Mouse (Mus musculus) fat pad, adult 2 months (tissue): Measurements from ENCODE around the gene Vmn2r70.

Source experiments
- DNase-seq: peaks from one replicate; pipeline ENCODE4 v3.0.0-alpha.2; 2011; ENCODE audit warnings: low read depth, low spot score; ENCODE audit errors: extremely low read depth

Gene Vmn2r70

DNA sequence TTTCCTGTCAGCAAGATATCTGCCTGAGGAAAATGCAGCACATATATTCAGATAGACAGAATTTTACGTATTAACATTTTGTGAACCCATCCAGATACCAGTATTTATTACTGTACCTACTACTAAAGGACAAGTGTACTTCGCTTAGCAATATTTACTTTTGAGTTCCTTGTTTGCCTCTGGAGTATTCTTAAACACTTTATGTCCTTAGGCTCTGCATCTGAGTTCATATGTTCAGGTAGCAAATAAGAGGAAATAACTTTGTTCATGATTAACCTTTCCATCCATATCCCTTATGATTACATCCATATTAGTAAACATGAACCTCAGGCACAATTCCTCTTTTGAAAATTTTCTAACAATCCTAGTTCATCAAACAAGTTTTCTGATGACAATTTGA, at the start of gene Vmn2r70:
Vmn2r70 (minus strand) TSS at position 101 of the 400 bp plus-strand sequence.
- DNase-seq, result no peak

DNA sequence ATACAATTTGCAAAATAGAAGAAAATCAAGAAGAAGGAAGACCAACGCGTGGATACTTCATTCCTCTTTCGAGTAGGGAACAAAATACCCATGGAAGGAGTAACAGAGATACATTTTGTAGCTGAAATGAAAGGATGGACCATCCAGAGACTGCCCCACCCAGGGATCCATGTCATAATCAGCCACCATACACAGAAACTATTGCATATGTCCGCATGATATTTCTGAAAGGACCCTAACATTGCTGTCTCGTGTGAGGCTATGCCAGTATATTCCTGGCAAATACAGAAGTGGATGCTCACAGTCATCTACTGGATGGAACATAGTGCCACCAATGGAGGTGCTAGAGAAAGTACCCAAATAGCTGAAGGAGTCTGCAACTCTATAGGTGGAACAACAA, 6.2 kb downstream of the Vmn2r70 start, which contains the start of gene Vmn2r71:
Vmn2r71 (plus strand) TSS at position 301 of the 400 bp plus-strand sequence.
- DNase-seq, result no peak

DNA sequence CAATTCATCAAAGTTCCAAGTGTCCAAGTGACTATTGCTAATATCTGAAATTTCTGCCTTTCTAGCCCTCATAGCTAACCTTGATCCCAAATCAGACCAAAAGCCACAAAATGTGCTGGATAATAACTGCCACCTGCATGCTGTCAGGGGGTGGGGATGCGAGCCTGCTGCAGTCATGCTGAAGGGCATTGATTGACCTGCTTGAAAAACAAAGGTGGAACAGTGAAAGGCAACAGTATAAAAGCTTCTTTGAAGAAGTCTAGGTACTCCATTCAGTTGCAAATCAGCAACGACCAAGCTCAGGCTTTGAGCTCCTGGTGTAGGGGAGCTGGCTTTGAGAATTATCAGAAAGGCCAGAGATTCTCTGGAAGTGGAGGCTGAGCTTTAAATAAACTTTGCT, 25.9 kb downstream of the Vmn2r70 start:
- DNase-seq, result no peak

DNA sequence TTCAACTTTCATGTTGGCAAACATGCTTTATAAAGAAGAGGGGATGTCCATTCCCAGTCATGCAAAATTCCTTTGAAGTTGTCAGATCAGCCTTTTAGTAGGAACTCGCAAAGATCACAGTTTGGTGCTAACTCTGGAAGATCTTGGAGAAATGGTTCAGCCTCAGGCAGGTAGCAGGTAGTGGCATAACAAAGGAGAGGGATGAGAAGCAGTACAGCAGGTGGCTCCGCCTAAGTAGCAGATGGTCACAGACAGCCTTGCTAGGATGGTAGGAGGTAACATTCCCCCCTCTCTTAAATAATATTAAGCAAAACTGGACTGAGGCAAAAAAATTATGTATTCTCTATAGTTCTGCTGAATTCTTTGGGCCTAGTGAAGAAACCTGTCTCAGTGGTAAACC, 26.9 kb downstream of the Vmn2r70 start:
- no peak for DNase-seq
